Mouse (Mus musculus) forebrain, embryonic 13.5 days (tissue): ENCODE measurements around the gene Slc24a2. TPM values are rescaled to one million over a fixed set of nuclear protein-coding genes. Genes with fewer than 3 reads are reported as not detected.
A peak's percentile ranks its signal among the peaks of the same experiment; 100 is the strongest.

Source experiments
- ATAC-seq: fragments of 200-750 bp; cut with Nextera tagmentation; 2 replicates; pipeline ENCODE4 v1.8.0; 2017
- H3K27ac ChIP-seq: fragments of 300-500 bp; sonication (generic); 2 replicates; pipeline ENCODE4 v1.5.1; 2015; ENCODE audit warnings: inconsistent platforms, mild to moderate bottlenecking, moderate library complexity
- H3K27me3 ChIP-seq: fragments of 300-500 bp; sonication (generic); 2 replicates; pipeline ENCODE4 v1.6.1; 2015; ENCODE audit warnings: mild to moderate bottlenecking, inconsistent platforms
- H3K36me3 ChIP-seq: fragments of 300-500 bp; sonication (generic); 2 replicates; pipeline ENCODE4 v1.6.1; 2015; ENCODE audit warnings: mild to moderate bottlenecking, inconsistent platforms; ENCODE audit not compliant: poor library complexity, severe bottlenecking
- H3K4me1 ChIP-seq: fragments of 300-500 bp; sonication (generic); 2 replicates; pipeline ENCODE4 v1.6.1; 2015; ENCODE audit warnings: inconsistent platforms
- H3K4me2 ChIP-seq: fragments of 300-500 bp; sonication (generic); 2 replicates; pipeline ENCODE4 v1.6.1; 2015; ENCODE audit warnings: inconsistent platforms, mild to moderate bottlenecking, moderate library complexity
- H3K4me3 ChIP-seq: fragments of 300-500 bp; sonication (generic); 2 replicates; pipeline ENCODE4 v1.5.1; 2015; ENCODE audit warnings: mild to moderate bottlenecking, inconsistent platforms
- H3K9ac ChIP-seq: fragments of 300-500 bp; sonication (generic); 2 replicates; pipeline ENCODE4 v1.6.1; 2015; ENCODE audit warnings: mild to moderate bottlenecking, inconsistent platforms
- H3K9me3 ChIP-seq: fragments of 300-500 bp; sonication (generic); replicated peaks from 2 replicates; pipeline ENCODE4 v1.6.1; 2016; ENCODE audit warnings: inconsistent platforms
- WGBS: fragments of 180-500 bp; shearing (Covaris S2); methylation state at CpG from one replicate; pipeline ENCODE4 v1.1.7; 2015; 5-methylcytosine and 5-hydroxymethylcytosine counted together
- polyA plus RNA-seq: library from polyadenylated mRNA; unstranded; fragments of >200 nt; fragmentation: Nextera tagmentation; extraction: Ambion mirVana; gene quantifications from 2 replicates; pipeline ENCODE4 v1.2.1, GENCODE M21; 2015

Slc24a2 gene
- polyA plus RNA-seq: 0.83 and 1.4 TPM in 2 replicates

GRCm38 (mm10) chr4:87229960-87230551 is at the start of gene Slc24a2:
Gene Slc24a2 (minus strand): TSS chr4:87230477.
- peak; percentile 93 for ATAC-seq
- Histone ChIP-seq H3K4me3 (peak within 1 kb of the TSS; percentile 63), H3K27me3 (peaks cover 5% of the 10 kb centered on the region; the same call in 1 of the 2 replicates), H3K4me1 (peaks cover 10% of the 10 kb centered on the region), H3K27ac (no peak within 1 kb of the TSS; the same call in 1 of the 2 replicates), H3K9me3 (no peaks in the 10 kb centered on the region), H3K4me2 (peak within 1 kb of the TSS; percentile 95), H3K36me3 (no peaks in the 10 kb centered on the region), H3K9ac (peak within 1 kb of the TSS; percentile 69)
- under 1% methylated on average over 55 of the region's 62 CpGs for WGBS

- Histone ChIP-seq H3K27ac (no peak overlapping the region), H3K9me3 (no peaks in the 10 kb centered on the region; the same call in 1 of the 2 replicates), H3K4me2 (no peak overlapping the region), H3K4me1 (no peaks in the 10 kb centered on the region), H3K4me3 (no peak overlapping the region), H3K9ac (no peak overlapping the region), H3K27me3 (no peaks in the 10 kb centered on the region), H3K36me3 (no peaks in the 10 kb centered on the region)
- no peak for ATAC-seq
- WGBS: 5% methylated on average over 1 of the region's 1 CpGs
These were observed 44.5 kb upstream of the Slc24a2 start for GRCm38 (mm10) chr4:87274825-87275224.

GRCm38 (mm10) chr4:87274276-87274675 is 44.0 kb upstream of the Slc24a2 start:
- Histone ChIP-seq H3K27ac (no peak overlapping the region), H3K4me2 (no peak overlapping the region), H3K4me1 (no peaks in the 10 kb centered on the region), H3K9ac (no peak overlapping the region), H3K9me3 (no peaks in the 10 kb centered on the region; the same call in 1 of the 2 replicates), H3K27me3 (no peaks in the 10 kb centered on the region), H3K36me3 (no peaks in the 10 kb centered on the region), H3K4me3 (no peak overlapping the region)
- no peak for ATAC-seq
- WGBS: 79% methylated on average over 2 of the region's 2 CpGs

- H3K27ac ChIP-seq: no peak overlapping the region
- H3K4me3 ChIP-seq: no peak overlapping the region
- H3K9ac ChIP-seq: no peak overlapping the region
- no peaks in the 10 kb centered on the region for H3K4me1 ChIP-seq
- H3K36me3 ChIP-seq: no peaks in the 10 kb centered on the region
- H3K9me3 ChIP-seq: no peaks in the 10 kb centered on the region; the same call in 1 of the 2 replicates
- no peak overlapping the region for H3K4me2 ChIP-seq
- no peak for ATAC-seq
- H3K27me3 ChIP-seq: no peaks in the 10 kb centered on the region
- 100% methylated on average over 3 of the region's 3 CpGs for WGBS
These were observed 43.2 kb upstream of the Slc24a2 start for GRCm38 (mm10) chr4:87273476-87273875.

- H3K9me3 ChIP-seq: no peaks in the 10 kb centered on the region
- H3K27ac ChIP-seq: no peak overlapping the region
- peak; percentile 75 for ATAC-seq
- WGBS: 6% methylated on average over 14 of the region's 14 CpGs
- H3K4me3 ChIP-seq: peak overlapping the region; percentile 63
- peak overlapping the region; percentile 69 for H3K9ac ChIP-seq
- H3K27me3 ChIP-seq: peaks cover 5% of the 10 kb centered on the region; the same call in 1 of the 2 replicates
- H3K4me2 ChIP-seq: peak overlapping the region; percentile 95
- H3K4me1 ChIP-seq: peaks cover 10% of the 10 kb centered on the region
- no peaks in the 10 kb centered on the region for H3K36me3 ChIP-seq
These were observed 885 bp downstream of the Slc24a2 start for GRCm38 (mm10) chr4:87229224-87229959.

GRCm38 (mm10) chr4:87221586-87221985 is 8.7 kb downstream of the Slc24a2 start:
- Histone ChIP-seq H3K9me3 (no peaks in the 10 kb centered on the region), H3K4me1 (no peaks in the 10 kb centered on the region), H3K36me3 (no peaks in the 10 kb centered on the region), H3K27ac (no peak overlapping the region), H3K9ac (no peak overlapping the region), H3K4me2 (no peak overlapping the region), H3K27me3 (no peaks in the 10 kb centered on the region), H3K4me3 (no peak overlapping the region)
- WGBS: 64% methylated on average over 2 of the region's 2 CpGs
- ATAC-seq: no peak

GRCm38 (mm10) chr4:87218196-87218595 is 12.1 kb downstream of the Slc24a2 start:
- no peaks in the 10 kb centered on the region for H3K27me3 ChIP-seq
- H3K9me3 ChIP-seq: no peaks in the 10 kb centered on the region
- H3K4me3 ChIP-seq: no peak overlapping the region
- H3K36me3 ChIP-seq: no peaks in the 10 kb centered on the region
- no peak for ATAC-seq
- no peak overlapping the region for H3K27ac ChIP-seq
- H3K4me1 ChIP-seq: no peaks in the 10 kb centered on the region
- no peak overlapping the region for H3K4me2 ChIP-seq
- WGBS: 67% methylated on average over 5 of the region's 5 CpGs
- H3K9ac ChIP-seq: no peak overlapping the region

- peak; percentile 21; the same call in 1 of the 2 replicates for ATAC-seq
- peaks cover 17% of the 10 kb centered on the region for H3K4me1 ChIP-seq
- no peak overlapping the region for H3K4me3 ChIP-seq
- H3K27ac ChIP-seq: peak overlapping the region; percentile 73
- no peak overlapping the region for H3K4me2 ChIP-seq
- no peak overlapping the region for H3K9ac ChIP-seq
- H3K36me3 ChIP-seq: no peaks in the 10 kb centered on the region
- no peaks in the 10 kb centered on the region for H3K27me3 ChIP-seq
- WGBS: 63% methylated on average over 6 of the region's 6 CpGs
- no peaks in the 10 kb centered on the region for H3K9me3 ChIP-seq
These were observed 18.8 kb downstream of the Slc24a2 start for GRCm38 (mm10) chr4:87211344-87211978.

GRCm38 (mm10) chr4:87210533-87210932 is 19.7 kb downstream of the Slc24a2 start:
- peak overlapping the region; percentile 73 for H3K27ac ChIP-seq
- 65% methylated on average over 3 of the region's 3 CpGs for WGBS
- ATAC-seq: peak; percentile 62; the same call in 1 of the 2 replicates

GRCm38 (mm10) chr4:87202081-87202480 is 28.2 kb downstream of the Slc24a2 start:
- Histone ChIP-seq H3K4me2 (no peak overlapping the region), H3K4me1 (no peaks in the 10 kb centered on the region), H3K9ac (no peak overlapping the region), H3K27me3 (no peaks in the 10 kb centered on the region), H3K9me3 (no peaks in the 10 kb centered on the region), H3K4me3 (no peak overlapping the region), H3K27ac (no peak overlapping the region), H3K36me3 (no peaks in the 10 kb centered on the region)
- ATAC-seq: no peak
- WGBS: 78% methylated on average over 2 of the region's 2 CpGs

More at GRCm38 (mm10) chr4:87210533-87210932, 19.7 kb downstream of the Slc24a2 start:
- Histone ChIP-seq H3K9me3 (no peaks in the 10 kb centered on the region), H3K4me3 (no peak overlapping the region), H3K4me1 (peaks cover 17% of the 10 kb centered on the region), H3K27me3 (no peaks in the 10 kb centered on the region), H3K4me2 (no peak overlapping the region), H3K36me3 (no peaks in the 10 kb centered on the region), H3K9ac (no peak overlapping the region)

- ATAC-seq: no peak
- Histone ChIP-seq H3K4me2 (no peak overlapping the region), H3K4me1 (no peaks in the 10 kb centered on the region), H3K9ac (no peak overlapping the region), H3K27ac (no peak overlapping the region), H3K9me3 (no peaks in the 10 kb centered on the region), H3K27me3 (no peaks in the 10 kb centered on the region), H3K36me3 (no peaks in the 10 kb centered on the region), H3K4me3 (no peak overlapping the region)
- WGBS: 86% methylated on average over 3 of the region's 3 CpGs
These were observed 29.0 kb downstream of the Slc24a2 start for GRCm38 (mm10) chr4:87201229-87201628.
